Mouse (Mus musculus) embryo, embryonic 10 days (tissue): Measurements from ENCODE around the gene Pde4a.
A peak's percentile ranks its signal among the peaks of the same experiment; 100 is the strongest.

Experiments used
- DNase-seq: peaks from one replicate; pipeline ENCODE4 v3.0.0-alpha.2; 2015; ENCODE audit warnings: low spot score

The Pde4a gene

DNA sequence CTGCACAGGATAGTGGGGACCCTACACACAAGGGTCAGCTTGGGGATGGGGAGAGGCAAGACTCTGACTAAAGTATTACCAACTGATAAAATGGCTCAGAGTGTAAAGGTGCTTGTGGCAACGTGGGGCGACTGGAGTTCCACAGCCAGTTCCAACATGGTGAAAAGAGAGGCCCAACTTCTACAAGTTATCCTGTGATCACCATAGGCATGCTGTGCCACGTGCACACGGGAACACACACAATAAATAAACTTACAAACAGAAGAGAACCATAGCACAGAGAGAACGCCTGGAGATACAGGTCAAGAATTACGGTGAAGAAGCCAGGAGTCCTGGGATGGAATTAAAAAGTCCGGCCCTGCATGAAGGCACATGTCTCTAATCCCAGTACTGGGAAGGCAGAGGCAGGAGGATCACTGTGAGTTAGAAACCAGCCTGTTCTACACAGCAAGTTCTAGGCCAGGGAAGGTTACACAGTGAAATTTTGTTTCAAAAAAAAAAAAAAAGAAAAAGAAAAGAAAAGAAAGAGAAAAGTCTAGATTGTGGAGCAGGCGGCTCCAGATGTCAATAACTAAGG, 16.3 kb upstream of the Pde4a start:
- no peak for DNase-seq

DNA sequence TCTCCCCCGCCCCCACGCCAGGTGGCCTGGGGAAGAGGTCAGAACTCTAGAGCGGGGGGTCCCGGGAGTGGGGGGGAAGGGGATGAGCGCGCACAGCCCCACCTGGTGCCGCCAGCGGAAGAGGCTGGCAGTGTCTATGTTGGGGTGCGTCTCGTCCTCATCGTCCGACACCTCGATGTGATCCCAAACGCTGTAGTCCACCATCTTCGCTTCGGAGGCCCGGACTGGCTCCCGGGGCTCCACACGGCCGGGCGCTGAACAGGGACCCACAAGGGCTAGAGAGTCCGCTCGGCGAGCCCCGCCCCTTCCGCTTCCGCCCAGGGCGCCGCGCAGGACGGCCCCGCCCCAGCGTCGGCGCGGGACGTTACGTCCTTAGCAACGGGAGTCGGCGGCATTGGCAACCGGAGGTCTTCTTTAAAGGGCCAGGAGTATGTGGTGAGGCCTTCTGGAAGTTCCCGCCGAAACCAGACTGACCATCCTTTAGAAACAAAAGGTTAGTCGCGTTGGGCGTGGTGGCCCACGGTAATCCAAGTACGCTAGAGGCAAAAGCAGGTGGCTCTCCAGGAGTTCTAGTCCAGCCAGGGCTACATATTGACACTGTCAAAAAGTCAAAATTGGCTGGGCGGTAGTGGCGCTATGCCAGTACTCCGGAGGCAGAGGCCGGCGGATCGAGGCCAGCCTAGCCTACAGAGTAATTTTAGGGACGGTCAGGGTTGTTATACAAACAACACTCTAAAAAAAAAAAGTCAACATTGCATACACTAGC, 15.7 kb upstream of the Pde4a start, which contains the start of gene Cdc37:
Cdc37 (minus strand) TSS at position 329 of the 766 bp plus-strand sequence.
- peak; percentile 97 for DNase-seq

DNA sequence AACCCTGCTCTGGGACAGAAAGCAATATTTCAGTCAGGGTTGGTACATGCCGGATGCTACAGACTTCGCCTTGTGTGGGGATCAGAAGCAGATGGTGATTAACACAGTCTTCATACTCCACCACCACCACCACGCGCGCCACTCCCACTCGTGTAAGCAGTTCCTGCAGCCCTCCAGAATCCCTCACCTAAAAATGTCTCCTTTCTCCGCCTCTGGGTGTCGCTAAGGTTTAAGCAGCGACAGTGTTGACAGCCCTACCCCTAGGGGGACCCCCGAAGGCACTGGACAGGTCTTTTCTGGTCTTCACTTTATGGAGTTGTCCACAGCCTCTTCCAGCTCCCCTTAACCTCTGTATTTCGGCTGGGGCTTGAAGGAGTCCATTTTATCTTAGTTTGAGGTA, 12.8 kb upstream of the Pde4a start:
- peak; percentile 78 for DNase-seq

DNA sequence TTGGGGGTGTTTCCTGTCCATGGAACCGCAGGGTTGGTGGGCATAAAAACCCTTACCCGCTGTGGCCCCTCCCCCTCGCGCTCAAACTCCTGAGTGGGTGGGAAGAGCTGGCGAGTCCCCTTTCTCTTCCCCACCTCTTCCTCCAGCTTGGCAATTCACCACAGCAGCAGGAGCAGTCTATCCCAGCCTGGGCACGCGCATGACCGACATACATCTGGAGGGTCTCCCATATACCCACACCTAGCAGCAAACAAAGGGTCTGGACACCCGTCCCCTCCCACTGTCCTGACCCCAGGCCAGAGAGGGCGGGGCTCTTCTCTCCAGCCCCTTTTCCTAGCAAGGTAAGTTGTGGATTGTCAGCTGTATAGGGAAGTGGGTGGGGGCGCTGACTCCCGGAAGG, 12.2 kb upstream of the Pde4a start:
- no peak for DNase-seq

DNA sequence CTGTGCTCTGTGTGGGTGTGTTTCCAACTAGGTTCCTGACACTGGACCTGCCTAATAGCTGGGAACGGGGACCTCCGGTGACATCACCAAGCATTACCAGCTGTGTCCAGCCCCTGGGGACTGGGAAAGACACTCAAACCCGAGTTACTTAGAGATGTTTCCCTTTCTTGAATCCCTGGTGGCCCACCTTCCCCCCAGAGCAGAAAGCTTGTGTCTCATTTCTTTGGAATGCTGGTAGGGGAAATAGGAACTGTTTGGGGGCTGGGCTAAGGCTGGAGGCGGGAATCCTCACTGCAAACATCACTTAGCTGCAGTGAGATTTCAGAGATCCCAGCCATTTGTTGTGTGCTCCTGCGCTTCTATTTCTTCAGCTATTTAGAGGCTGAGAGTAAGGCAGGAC, 11.7 kb upstream of the Pde4a start:
- DNase-seq, result peak; percentile 52

DNA sequence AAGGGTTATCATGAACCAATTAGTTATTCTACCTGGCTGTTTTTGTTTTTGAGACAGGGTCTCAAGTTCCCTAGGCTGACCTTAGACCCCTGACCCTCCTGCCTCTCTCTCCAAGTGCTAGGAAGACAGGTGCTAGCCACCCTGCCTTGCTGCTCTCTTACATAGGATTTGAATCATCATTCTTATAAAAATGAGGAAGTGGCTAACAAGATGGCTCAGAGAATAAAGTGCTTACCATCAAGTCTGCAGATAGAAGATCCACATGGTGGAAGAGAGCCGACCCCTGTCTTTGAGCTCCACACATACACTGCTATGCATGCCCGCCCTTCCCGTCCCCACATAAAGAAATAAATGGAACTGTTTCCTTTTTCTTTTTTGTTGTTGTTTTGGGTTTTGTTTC, 10.7 kb upstream of the Pde4a start:
- no peak for DNase-seq

DNA sequence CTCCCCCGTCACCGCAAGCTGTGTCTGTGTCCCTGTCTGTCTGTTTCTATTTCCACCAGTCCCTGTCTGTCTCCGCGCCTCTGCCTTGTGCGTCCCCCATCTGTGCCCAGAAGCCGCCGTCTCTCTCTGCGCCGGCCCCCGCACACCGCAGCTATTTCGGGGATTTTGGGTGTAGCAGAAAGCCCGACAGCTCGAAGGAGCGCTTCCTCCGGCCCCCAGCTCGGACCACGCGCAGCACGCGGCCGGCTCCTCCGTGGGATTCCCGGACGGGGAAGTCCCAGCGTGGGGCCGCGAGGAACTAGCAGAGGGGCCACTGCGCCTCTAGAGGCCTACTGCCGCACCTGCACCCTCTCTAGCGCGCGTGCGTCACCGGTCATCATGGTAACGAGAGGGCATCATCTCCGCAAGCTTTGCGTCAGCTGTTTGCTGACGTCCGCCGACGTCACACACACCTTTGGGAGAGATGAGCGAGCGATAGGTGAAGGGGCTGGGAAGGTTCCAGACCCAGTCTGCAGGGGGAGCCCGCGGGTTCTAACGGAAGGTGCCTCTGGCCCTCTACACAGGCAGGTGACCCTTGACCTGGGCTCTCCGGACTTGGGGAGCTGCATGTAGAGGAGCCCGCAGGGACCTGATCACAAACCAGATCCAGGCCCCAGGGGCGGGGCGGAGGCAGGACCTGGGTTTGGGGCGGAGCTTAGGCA, 4.2 kb upstream of the Pde4a start:
- peak; percentile 94 for DNase-seq

DNA sequence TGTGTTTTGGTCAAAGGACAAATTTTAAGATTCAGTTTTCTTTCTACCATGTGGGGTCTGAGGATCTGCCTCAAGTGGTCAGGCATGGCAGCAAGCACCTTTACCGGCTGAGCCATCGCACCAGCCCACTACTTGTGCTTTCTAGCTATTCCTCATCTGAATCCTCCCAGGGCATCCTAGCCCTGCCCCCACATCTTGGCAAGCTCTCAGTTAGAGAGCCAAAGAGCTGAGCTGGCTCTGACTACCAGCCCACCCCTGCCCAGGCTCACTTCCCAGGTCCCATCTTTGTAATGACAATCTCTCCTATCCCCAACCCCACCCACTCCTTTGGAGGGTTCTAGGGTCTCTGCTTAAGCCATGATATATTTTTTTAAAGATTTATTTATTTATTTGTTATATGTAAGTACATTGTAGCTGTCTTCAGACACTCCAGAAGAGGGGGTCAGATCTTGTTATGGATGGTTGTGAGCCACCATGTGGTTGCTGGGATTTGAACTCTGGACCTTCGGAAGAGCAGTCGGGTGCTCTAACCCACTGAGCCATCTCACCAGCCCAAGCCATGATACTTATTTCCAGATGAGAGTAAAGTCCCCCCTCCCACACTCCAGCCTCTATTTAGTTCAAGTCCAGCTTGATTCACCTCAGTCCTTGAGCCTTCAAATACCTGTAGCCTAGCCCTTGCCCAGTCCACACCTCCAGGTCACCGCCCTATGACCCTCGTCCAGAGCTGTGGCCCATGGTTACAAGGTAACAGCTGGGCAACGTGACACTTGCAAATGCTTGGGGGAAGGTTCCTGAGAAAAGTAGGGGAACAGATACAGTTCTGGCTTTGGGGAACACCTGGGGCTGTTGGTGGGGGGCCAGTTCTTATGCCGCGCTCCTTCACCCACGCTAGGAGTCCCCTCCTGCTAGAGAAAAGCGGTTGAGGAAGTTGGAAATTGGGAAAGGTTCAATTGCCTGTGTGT, 2.1 kb upstream of the Pde4a start:
- DNase-seq, result no peak

DNA sequence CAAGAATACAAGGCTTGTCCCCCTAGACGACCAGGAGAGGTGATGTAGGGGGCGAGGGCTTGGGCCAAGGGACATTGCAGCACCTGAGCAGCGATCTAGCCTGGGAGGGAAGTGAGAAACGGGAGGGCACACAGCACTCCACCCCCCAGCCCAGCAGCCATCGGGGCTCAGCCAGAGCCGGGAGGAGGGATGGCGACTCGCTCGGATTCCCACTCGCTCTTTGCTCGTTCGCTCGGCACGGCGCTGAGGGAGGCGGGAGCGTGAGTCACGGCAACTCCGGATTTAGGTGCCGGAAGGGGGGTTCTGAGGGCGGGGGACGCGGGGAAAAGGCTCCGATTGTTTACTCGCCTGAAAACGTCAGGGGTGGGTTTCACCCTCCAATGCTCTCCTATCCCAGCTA, 1.4 kb upstream of the Pde4a start:
- DNase-seq, result peak; percentile 33

DNA sequence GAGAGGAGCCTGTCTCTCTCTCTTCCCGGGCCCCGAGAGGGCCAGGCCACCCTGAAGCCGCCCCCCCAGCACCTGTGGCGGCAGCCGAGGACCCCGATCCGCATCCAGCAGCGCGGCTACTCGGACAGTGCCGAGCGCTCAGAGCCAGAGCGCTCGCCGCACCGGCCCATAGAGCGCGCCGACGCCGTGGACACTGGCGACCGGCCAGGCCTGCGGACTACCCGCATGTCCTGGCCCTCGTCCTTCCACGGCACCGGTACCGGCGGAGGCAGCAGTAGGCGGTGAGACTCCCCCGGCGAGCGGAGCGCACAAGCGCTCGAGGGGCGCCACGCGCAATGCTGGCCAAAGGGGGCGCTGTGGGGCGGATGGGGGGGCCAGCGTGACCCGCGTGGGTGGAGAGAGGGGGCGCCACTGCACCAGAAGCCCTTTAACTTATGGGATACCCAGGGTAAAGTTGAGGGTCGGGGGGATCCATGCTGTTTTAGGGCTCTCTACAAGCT, 488 bp downstream of the Pde4a start:
- DNase-seq, result no peak

DNA sequence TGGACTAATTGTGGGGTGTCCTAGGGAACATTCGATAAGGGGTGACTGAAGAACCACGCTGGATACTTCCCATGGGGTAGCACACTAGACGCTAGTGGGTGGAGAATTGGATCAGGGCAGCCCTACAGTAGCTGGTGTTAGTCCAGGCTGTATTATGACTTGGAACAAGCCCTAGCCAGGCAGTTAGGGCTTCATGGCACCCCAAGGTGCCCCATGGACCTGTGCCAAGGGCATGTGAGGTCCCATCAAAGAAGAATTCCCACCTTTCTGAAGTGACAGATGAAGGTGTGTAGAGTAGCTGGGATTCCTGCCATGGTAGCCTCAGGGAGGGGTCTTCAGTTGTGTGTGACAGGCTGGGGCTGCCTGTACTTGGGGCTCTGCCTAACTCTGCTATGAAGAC, 1.0 kb downstream of the Pde4a start:
- DNase-seq, result no peak

DNA sequence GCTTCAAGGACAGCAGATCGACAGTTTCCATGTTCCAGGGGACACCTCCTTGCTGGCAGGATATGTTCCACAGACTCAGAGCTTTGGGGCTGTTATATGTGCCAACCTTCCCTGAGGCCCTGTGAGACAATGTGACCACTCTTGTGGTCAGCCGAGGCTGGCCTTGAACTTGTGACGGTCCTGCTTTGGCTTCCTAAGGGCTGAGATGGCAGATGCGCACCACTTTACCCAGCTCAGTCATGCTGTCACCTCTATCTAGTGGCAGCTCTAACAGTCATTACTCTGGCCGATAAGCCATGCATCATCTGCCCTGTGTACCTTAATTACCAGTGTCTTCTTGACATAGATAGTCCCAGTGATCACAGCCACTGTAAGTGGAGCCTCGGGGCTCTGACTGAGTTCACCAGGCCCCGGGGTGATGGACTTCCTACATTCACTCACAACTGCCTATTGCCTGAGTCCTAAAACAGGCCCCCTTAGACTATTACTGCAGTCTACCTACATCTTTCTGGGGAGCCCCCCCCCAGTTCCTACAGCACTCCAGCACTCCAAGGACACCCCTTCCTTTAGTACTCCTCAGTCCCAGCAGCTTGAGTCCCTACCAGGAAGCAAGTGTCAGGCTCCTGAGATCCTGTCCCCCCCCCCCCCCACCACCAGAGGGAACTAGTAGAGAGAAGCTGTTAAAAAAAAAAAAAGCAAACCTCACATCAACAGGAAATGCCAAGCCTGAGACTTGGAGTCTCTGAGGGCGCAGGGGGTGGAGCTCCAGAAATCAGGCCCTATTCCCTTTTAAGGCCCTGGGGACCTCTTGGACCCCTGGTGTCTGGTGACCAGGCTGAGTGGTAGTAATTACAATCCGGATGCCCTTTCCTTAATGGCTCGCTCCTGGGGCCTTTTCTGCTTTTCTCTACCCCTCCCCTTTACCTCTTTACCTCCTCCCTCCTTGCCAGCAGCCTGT, 1.9 kb downstream of the Pde4a start:
- peak; percentile 66 for DNase-seq

DNA sequence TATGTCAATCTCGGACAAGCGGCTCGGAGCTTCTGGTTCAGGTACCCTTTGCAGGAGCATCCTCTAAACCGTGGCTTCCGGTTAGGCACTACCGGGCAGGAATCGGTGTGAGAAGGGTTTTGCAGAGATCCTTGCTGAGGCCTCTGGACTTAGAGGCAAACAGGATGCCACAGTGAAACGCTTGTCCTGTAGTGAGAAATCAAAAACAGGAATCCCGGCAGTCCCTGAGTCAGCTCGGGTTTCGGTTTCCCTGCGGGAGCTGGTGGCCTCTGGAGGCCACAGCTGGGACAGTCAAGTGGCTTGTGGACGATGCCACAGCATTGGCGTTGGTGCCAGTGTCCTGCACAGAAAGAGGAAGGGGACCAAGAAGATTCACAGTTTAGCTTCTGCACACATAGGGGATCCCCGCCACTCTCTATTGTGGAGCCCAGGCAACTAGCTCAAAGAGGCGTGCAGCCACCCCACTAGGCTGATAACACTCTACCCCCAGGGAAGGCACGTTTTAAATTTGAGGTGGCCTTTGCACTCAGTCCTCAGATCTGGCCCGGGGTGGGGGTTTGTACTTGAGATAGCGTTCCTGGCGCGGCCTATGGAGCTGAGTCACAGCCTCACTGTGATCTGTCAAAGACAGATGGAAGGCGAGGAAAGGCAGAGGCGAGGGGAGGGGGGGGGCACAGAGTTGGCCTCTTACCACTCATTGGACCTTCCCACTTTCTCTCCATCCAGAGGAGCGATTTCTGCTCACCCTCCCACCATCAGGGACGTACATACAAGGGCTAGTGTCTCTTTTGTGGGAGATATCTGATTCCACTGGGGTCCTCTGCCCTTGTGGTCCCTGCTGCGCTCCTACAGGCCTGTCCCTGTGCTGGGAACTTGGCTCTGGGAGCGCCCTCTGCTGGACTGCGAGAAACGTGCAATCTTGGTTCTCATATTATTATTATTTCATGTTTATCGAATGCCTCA, 2.9 kb downstream of the Pde4a start:
- DNase-seq, result peak; percentile 85

DNA sequence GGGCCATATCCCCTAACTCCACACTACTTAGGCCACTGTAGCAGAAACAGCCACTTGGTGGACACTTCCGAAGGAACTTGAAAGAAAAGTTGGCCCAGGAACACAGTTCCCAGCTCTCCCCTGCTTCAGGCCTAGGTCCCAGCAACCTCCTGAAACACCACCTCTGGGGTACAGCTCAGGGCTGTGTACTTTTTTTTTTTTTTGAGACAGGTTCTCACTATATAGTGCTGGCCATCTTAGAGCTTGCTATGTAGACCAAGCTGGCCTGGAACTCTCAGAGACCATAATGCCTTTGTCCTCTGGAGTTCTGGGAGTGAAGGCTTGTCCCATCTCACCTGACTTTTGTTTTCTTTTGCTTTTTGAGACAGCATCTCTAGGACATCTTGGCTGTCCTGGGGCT, 3.6 kb downstream of the Pde4a start:
- no peak for DNase-seq

DNA sequence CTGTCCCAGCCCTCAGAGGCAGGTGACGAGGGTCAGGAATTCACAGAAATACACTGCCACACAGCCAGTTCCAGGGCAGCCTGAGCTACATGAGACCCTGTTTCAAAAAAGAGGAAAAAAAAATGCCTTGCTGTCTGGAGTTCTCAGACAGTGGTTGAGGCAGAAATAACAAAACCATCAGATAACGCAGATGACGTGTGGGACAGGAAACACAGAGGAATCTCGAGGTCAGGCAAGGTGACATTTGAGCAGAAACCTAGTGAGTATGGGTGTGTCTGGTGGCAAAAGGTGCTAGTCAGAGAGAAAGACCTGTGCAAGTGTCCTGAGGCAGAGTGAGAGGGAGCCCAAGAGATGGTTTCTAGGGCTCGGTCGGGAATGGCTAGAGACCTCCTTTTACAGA, 6.8 kb downstream of the Pde4a start:
- DNase-seq, result no peak

DNA sequence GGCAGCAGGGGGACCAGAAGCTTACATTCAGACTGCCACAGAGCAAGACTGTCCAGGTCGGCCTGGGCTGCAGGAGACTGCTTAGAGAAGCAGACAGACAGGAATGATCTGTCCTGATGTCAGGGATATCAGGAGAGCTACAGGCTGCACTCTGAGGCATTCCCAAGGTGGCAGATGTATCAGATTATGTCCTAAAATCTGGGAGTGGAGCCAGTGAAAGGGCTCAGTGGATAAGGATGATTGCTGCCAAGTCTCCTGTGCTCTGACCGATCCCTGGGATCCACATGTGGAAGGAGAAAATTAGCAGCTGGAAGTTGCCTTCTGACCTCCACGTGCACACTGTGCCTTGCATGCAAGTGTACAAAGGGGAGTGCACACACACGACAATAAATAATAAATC, 14.9 kb downstream of the Pde4a start:
- DNase-seq, result no peak

DNA sequence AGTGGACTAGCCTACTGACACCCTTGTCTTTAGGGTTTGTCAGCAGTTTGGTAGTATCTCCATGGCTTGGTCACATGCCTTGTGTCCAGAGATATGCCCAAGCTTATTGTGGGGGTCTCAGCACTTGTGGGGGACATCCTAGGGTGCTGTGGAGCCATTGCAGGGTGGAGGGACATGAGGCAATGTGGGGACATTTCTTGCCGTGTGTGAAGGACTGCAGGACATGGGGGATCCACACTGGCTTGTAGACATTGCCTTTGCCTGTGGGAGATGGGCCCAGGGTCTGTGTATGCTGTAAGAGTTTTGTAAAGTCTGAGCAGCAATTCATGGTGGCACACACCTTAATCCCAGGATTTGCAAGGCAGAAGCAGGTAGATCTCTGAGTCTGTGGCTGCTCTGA, 15.3 kb downstream of the Pde4a start:
- no peak for DNase-seq

DNA sequence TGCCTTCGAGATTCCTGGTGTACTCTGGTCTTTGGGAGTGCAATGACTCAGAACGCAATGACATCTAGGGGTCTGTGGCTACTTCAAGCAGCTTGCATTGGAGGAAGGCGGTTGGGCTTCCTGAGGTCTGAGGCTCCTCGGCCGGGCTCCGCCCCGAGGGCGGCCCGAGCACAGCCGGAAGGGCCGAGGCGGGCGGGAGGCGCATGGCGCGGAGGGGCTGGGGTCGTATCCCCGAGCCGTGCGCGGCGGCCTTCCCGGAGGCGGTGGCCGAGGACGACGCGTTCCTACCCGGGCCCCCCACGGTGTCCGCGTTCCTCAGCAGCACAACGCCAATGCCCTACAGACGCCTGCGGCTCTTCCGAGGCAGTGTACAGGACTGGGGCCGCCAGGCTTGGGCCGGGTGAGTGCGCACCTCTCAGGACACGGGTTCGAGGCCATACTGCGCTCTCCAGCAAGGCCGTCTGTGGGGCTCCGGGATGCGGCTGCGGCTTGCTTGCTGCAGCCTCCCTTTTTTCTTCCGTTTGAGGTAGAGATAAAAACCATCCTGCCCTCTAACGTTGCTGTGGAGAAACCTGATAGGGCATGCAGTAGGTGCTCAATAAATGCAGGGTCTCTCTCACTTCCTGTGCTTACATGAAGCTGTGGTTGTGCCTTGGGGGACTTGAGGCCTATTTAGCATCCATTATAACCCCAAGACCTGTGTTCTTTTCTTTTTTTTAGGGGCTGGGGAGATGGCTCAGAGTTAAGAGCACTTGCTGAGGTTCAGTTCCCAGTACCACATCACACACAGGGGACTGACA, 16.1 kb downstream of the Pde4a start:
- peak; percentile 68 for DNase-seq

DNA sequence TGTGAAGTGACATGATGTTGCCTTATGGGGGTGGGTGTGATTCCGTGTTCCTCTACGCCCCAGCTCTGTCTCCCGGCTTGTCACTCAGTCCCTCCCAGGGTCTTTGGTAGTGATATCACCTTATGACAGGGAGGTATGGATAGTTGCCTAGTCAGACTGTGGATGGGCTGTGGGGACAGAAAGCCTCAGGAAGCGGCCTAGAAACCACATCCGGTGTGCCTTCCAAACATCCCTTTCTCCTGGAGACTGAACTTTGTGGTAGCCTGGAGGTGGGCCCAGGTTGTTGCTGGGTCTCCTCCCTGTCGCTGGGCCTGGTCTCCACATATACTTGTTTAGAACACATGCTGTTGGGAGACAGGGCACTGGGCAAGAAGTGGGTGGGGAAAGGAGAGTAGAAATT, 17.9 kb downstream of the Pde4a start:
- DNase-seq, result no peak
